Mouse (Mus musculus): ENCODE measurements around the gene Ccnt1. TPM values are rescaled to one million over a fixed set of nuclear protein-coding genes. Genes with fewer than 3 reads are reported as not detected.
A peak's percentile ranks its signal among the peaks of the same experiment; 100 is the strongest.
"Not testable (repeated sequence)": the region's sequence is repeated elsewhere in the genome, so short reads cannot be mapped to it uniquely, and the experiment has no call there.

The Ccnt1 gene
- polyA plus RNA-seq, 2 experiments from 2014 or later, result 71.1 to 73.1 TPM

- ATAC-seq, result no peak
Measured at GRCm38 (mm10) chr15:98541064-98541463, 29.7 kb downstream of the Ccnt1 start.

DNA sequence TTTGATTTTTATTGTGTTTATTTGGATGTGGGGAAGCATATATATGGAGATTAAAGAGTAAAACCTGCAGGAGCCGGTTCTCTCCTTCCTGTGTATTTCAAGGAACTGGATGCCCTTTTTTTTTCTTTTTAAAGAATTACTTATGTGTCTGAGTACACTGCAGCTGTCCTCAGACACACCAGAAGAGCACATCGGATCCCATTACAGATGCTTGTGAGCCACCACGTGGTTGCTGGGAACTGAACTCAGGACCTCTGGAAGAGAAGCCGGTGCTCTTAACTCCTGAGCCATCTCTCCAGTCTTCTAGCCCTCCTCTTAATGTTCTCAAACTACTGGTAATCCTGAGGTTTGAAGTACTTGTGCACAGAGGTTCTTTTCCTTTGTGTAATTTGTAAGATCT, 32.8 kb downstream of the Ccnt1 start:
- ATAC-seq, result no peak

DNA sequence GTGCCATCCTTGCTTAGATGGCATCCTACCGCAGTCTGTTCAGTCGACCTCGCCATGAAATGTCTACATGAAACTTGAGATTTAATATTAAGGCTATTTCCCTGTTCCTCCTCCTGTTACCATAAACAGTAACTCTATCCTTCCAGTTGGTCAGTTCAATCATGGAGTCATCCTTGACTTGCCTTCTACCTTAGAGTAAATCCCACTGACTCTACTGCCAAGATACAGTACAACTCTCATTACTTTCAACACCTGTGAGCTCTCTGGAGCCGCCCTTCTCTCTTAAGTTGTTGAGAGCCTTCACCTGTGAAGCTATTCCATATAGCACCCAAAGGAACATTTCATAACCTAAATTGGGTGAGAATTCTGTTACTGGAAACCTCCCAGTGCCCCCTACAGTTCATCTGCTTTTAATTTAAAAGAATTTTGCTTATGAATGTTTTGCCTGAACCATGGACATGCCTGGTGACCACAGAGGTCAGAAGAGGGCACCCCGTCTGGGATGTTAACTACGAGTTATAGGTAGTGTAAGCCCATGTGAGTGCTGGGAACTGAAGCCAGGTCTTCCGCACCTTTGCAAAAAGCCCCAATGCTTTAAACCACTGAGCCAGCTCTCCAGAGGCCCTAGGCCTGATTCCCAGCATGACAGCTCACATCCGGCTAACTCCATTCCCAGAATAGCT, 33.8 kb downstream of the Ccnt1 start:
- no peak for ATAC-seq

DNA sequence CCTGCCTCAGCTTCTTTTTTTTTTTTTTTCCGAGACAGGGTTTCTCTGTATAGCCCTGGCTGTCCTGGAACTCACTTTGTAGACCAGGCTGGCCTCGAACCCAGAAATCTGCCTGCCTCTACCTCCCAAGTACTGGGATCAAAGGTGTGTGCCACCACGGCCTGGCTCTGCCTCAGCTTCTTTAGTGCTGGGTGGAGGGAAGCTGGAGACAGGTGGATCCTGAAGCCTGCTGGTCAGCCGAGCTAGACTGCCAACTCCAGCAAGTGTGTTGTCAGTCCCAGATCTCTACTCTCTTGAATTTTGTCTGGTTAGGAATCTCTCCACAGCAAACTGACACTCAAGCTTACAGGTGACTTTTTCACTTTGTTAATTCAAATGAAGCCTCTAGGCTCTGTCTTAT, 34.8 kb downstream of the Ccnt1 start:
- ATAC-seq, result no peak

DNA sequence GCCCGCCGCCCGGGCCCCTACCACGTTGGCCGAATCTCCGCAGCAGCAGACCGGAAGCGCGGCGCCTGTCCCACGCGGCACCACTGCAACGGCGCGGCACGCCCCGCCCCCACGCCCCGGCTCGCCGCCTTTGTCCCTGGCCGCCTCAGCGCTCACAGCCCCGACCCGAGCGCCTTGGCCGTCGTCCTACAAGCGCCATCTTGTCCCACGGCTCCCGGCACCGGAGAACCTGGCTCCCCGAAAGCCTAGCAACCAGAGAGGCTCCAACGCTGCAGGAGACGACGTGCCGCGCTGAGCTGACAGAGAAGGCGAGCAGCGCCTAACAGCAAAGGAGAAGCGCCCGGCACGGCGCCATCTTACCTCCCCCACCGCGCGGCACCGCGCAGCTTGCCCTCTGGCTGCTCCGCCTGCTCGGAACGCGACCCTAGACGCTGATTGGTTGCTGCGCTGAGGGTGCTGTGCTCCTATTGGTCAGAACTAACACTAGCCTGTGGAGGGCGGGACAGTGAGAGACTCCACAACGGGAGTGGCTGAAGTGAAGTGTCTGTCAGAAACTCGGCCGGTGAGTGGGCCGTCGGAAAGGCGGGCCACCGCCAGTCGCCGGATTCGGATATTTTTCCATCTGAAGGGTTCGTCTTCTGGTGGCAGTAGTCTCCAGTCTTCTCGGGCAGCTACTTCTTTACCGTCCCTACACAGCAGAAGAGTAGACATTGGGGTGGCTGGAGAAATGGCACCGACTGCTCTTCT, 36.7 kb downstream of the Ccnt1 start, which contains the start of gene Kansl2:
TSS of gene Kansl2 (minus strand) at position 384 of the 747 bp plus-strand sequence.
- ATAC-seq, result peak; percentile 99

GRCm38 (mm10) chr15:98533035-98533531, 37.6 kb downstream of the Ccnt1 start:
- no peak for ATAC-seq

DNA sequence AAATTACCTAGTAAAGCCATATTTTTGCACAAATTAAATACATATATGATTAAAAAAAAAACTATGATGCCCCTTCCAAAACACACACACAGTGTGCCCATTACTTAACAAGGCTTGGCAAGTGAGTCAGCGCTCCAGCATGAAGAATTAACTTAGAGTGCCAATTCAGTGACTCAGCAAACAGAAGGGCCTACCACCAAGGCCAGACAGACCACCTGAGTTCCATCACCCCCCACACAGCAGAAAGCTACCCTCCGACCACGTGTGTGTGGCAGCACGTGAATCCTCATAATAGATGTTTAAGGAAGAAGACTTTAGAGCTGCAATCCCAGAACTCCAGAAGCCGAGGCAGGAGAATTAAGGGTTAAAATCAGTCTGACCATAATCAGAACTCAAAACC, 38.4 kb downstream of the Ccnt1 start:
- no peak for ATAC-seq

GRCm38 (mm10) chr15:98528066-98528563, 42.6 kb downstream of the Ccnt1 start:
- no peak for ATAC-seq

DNA sequence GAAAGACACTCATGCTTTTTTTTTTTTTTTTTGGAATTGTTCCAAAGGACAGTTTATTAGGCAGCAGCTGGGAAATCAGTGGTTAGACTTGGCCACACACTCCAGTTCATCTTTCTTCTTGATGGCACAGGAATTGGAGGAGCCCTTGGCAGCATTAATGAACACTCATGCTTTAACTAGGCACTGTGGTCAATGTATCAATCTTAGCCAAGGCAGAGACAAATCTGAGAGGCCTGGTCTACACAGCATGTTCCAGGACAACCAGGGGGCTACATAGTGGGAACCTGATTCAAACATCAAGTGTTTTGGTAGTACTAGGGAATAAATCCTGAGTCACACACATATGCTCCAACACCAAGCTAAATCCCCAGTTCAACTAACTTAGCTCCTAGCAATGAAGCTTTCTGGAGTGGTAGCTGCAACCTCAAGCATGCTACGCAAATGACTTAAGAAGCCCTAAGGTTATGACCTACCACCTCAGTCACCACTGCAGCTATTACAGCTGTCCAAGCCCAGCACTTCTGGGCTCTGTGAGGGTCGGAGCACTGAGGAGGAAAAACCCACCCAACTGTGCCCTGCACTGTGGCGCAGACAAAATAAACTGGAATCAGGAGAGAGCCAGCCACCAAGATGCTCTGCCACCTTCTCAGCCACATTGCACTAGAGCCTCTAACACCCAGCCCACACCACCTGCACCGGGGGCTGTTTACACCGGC, 43.5 kb downstream of the Ccnt1 start:
- no peak for ATAC-seq

- ATAC-seq, result no peak
Measured at GRCm38 (mm10) chr15:98526057-98526456, 44.7 kb downstream of the Ccnt1 start.

DNA sequence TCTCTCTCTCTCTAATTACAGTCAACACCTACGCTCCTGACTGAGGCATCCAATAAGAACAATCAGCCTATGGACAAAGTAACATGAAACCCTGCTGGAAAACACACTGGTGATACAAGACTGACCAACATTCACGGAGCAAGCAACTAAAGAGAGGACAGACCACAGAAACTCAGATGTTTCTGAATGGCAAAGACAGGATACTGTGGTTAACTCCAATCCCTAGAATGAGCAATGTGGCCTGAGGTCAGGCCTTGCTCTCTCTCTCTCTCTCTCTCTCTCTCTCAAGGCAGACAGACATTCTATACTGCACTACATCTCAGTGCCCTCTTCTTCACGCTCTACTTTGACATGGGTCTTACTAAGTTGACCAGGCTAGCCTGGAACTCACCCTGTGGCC, 49.5 kb downstream of the Ccnt1 start:
- no peak for ATAC-seq

DNA sequence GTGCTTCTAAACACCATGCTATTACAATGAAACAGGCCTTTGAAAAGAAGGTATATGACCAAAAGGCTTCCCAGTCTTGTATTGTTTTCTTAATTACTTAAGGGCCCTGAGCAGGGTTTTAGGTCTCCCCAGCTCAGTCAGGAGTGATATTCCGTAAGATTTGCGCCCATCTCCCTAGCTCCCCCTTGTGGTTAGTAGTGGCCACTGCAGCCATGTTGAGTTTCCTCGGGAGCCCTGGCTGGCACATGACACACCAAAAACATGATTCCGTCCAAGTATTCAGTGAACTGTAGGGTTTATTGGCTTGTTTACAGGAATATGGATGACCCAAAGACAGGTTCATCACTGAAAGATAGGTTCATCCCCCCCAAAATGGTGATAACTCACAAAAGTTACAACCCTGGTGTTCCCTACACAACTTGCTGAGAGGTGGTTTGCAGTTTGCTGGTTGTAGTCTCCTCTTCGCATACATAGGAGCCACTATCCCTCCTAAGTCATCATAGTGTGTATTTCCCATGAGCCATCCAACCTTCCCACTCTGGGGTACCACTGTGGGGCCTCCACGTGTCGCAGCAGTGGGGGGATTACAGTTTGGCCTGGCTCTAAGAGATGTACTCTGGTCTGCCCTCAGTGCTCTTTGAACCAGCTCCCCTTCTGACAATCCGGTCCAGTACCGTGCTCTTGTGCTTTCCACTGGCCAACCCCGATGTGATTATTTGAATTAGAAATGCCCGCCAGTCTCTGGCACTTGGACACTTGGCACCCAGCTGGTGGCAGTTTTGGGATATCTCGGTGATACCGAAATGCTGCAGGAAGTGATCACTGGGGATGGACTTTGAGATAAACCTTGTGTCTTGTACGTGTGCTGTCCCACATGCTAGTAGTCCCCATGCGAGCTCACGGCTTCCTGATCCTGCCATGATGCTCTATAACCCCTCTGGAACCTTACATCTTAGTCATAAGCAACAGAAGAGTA, 53.1 kb downstream of the Ccnt1 start:
- no peak for ATAC-seq

DNA sequence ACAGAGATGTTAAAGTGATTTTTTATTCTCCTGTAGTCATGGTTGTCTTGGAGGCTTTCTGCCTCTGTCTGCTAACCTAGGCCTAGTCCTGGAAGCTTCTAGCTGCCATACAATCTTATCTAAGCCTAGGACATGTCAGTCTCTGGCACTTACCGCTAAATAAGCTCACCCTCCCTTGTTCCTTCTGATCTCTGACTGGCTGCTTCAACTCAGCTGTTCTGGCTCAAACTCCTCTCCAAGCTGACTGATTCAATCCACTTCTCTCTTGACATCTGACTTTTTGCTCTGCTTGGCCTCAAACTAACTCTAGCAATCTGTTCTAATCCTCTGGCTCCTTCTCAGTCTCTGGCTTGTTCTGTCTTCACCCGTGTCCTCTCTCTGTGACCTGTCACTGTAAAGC, 55.9 kb downstream of the Ccnt1 start:
- ATAC-seq, result not testable (repeated sequence)

DNA sequence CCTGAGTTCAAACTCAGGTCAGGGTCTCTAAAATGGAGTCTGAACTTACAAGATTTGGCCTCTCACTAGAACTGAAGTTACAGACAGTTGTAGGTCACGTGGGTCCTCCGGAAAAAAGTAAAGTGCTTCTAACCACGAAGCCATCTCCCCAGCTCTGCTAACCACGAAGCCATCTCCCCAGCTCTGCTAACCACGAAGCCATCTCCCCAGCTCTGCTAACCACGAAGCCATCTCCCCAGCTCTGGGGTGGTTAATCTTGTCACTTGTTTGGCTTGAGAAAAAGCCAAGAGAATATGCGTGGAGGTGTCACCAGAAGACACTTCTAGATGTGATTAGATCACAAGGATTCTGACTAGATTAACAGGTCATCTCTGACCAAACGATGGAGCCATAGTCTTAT, 56.6 kb downstream of the Ccnt1 start:
- ATAC-seq, result peak; percentile 70

GRCm38 (mm10) chr15:98513676-98514075, 57.0 kb downstream of the Ccnt1 start:
- ATAC-seq, result not testable (repeated sequence)

- ATAC-seq, result no peak
Measured at GRCm38 (mm10) chr15:98512799-98513321, 57.9 kb downstream of the Ccnt1 start.

GRCm38 (mm10) chr15:98512232-98512631, 58.5 kb downstream of the Ccnt1 start:
- ATAC-seq, result no peak

- peak; percentile 22 for ATAC-seq
Measured at GRCm38 (mm10) chr15:98511386-98511928, 59.3 kb downstream of the Ccnt1 start.

DNA sequence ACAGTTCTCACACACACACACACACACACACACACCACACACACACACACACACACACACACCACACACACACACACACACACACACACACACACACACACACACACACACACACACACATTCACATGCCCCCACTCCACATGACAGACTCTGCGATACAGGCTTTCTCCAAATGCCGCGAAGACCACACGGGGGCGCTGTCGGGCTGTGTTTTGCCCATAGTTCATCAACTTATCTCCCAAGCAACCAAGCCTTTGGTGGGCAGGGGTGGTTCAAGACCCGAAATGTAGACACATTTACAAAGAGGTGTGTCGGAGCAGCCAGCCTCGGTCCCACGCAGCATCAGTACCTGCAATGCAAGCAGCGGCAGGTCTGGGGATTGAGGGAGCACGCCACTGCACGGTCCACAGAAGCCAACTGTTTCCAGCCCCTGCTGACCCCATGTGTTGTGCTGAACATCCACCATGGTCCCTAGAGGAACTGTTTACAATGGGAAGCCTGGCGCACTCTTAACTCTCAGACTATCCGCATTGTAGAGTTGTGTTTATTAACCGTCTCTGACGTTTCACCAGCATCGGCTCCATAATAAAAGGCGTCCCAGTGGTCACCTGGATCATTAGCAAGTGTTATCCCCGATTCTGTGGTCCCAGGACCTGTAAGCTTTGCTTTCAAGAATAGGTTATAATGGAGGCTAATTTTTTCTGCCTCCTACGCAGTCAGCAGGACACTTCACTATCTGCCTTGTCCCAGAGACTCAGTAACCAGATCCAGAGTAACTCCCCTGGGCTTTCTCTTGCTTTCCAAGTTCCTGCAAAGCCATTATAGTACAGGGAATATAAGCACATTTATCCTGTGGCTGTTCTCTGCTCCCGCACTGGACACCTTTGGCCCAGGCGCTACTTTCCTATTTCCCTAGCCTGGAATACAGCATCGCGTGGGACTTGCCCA, 60.0 kb downstream of the Ccnt1 start:
- ATAC-seq, result peak; percentile 24

- ATAC-seq, result no peak
Measured at GRCm38 (mm10) chr15:98509387-98509786, 61.3 kb downstream of the Ccnt1 start.
